ENCODE assay signal across 19 mouse cellular contexts in the genomic region with DNA sequence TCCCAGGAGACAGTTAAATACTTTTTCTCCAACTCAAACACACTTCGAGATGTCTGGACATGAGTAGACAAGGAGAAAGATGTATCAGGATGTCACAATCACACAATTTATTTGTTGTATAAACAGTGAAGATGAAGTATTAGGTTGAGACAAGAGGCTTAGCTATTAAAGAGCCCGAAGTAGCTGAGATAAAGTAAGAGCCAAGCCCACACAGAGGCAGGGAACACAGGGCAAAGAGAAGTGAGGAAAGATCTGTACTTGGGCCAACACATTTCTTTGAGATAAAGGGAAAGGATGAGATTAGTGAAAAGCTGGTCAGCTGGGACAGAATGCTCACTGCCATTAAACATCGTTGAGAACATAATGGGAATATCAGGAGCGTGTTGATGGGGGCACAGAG.
"Had no signal": no experiment of that assay in that cellular context is flagged by ENCODE, and none has a peak within 500 bp of the region (broad histone marks: within the 10 kb centered on the region; RNA-seq: fewer than 3 reads in every experiment).

No protein-coding gene starts in this region.

- H3K4me3 ChIP-seq: liver, embryonic 12.5 days; midbrain, embryonic 10.5 days; midbrain, embryonic 13.5 days; myocyte; neural tube, embryonic 13.5 days; neural tube, embryonic 15.5 days had no signal

- H3K4me2 ChIP-seq: liver, embryonic 12.5 days; midbrain, embryonic 13.5 days; neural tube, embryonic 13.5 days; neural tube, embryonic 15.5 days had no signal

- H3K9ac ChIP-seq: liver, embryonic 12.5 days; liver, embryonic 14.5 days; midbrain, embryonic 13.5 days; neural tube, embryonic 13.5 days; neural tube, embryonic 15.5 days had no signal

- H3K9me3 ChIP-seq: liver, embryonic 12.5 days; midbrain, embryonic 10.5 days; midbrain, embryonic 13.5 days; neural tube, embryonic 13.5 days; neural tube, embryonic 15.5 days had no signal

- H3K4me1 ChIP-seq: liver, embryonic 12.5 days; midbrain, embryonic 10.5 days; midbrain, embryonic 13.5 days; neural tube, embryonic 13.5 days; neural tube, embryonic 15.5 days had no signal

- H3K27ac ChIP-seq: liver, embryonic 12.5 days; liver, embryonic 14.5 days; midbrain, embryonic 10.5 days; midbrain, embryonic 13.5 days; neural tube, embryonic 13.5 days; neural tube, embryonic 15.5 days had no signal

- DNase-seq: lung, adult 2 months; lung, postnatal 14 days; lung, postnatal 36 days; retina, postnatal 1 day; right cerebral cortex, adult 18-20 months; right cerebral cortex, postnatal 25 days; right cerebral cortex, postnatal 4 days; spleen, adult 18-20 months; thymus, adult 18-20 months; thymus, postnatal 14 days; thymus, postnatal 36 days had no signal

- H3K36me3 ChIP-seq: liver, embryonic 12.5 days; midbrain, embryonic 10.5 days; midbrain, embryonic 13.5 days; neural tube, embryonic 13.5 days; neural tube, embryonic 15.5 days had no signal

- H3K27me3 ChIP-seq: liver, embryonic 12.5 days; midbrain, embryonic 13.5 days; neural tube, embryonic 13.5 days; neural tube, embryonic 15.5 days had no signal

- ATAC-seq: liver, embryonic 12.5 days; midbrain, embryonic 13.5 days; midbrain, embryonic 16.5 days had no signal
